Mouse (Mus musculus) urinary bladder, postnatal 36 days (tissue): ENCODE results near the gene Galnt14.

Source experiments
- DNase-seq, 2 experiments: peaks; one replicate each; pipeline ENCODE4 v3.0.0; 2022; ENCODE audit warnings: low spot score in 2 of 2, mixed read lengths in 1 of 2

Gene Galnt14

GRCm38 (mm10) chr17:73572440-73572839 is 137.8 kb downstream of the Galnt14 start:
- peak; percentile 15 to 30 for DNase-seq

- no peak for DNase-seq
Observed at GRCm38 (mm10) chr17:73571961-73572360, 138.3 kb downstream of the Galnt14 start.

GRCm38 (mm10) chr17:73568204-73568603 is 142.0 kb downstream of the Galnt14 start:
- DNase-seq: no peak

- DNase-seq: no peak
Observed at GRCm38 (mm10) chr17:73561149-73561548, 149.1 kb downstream of the Galnt14 start.

GRCm38 (mm10) chr17:73560208-73560784 is 150.0 kb downstream of the Galnt14 start:
- DNase-seq: no peak

- no peak for DNase-seq
Observed at GRCm38 (mm10) chr17:73559498-73559897, 150.8 kb downstream of the Galnt14 start.

GRCm38 (mm10) chr17:73557101-73557500 is 153.2 kb downstream of the Galnt14 start:
- no peak for DNase-seq

GRCm38 (mm10) chr17:73556436-73556835 is 153.8 kb downstream of the Galnt14 start:
- DNase-seq: no peak

GRCm38 (mm10) chr17:73554668-73555067 is 155.6 kb downstream of the Galnt14 start:
- DNase-seq: no peak

- no peak for DNase-seq
Observed at GRCm38 (mm10) chr17:73548783-73549566, 161.3 kb downstream of the Galnt14 start.

- no peak for DNase-seq
Observed at GRCm38 (mm10) chr17:73548119-73548518, 162.1 kb downstream of the Galnt14 start.

- no peak for DNase-seq
Observed at GRCm38 (mm10) chr17:73547483-73547882, 162.8 kb downstream of the Galnt14 start.

- no peak for DNase-seq
Observed at GRCm38 (mm10) chr17:73541911-73542310, 168.3 kb downstream of the Galnt14 start.

GRCm38 (mm10) chr17:73541233-73541570 is 169.1 kb downstream of the Galnt14 start:
- DNase-seq: no peak

GRCm38 (mm10) chr17:73540409-73541232 is 169.6 kb downstream of the Galnt14 start:
- no peak for DNase-seq

- no peak for DNase-seq
Observed at GRCm38 (mm10) chr17:73531896-73532295, 178.4 kb downstream of the Galnt14 start.

GRCm38 (mm10) chr17:73522169-73522568 is 188.1 kb downstream of the Galnt14 start:
- DNase-seq: no peak

GRCm38 (mm10) chr17:73519350-73519749 is 190.9 kb downstream of the Galnt14 start:
- no peak for DNase-seq

- DNase-seq: no peak
Observed at GRCm38 (mm10) chr17:73518359-73518758, 191.9 kb downstream of the Galnt14 start.

- no peak for DNase-seq
Observed at GRCm38 (mm10) chr17:73515506-73515905, 194.7 kb downstream of the Galnt14 start.

- DNase-seq: no peak
Observed at GRCm38 (mm10) chr17:73514862-73515261, 195.4 kb downstream of the Galnt14 start.

- no peak for DNase-seq
Observed at GRCm38 (mm10) chr17:73514258-73514657, 196.0 kb downstream of the Galnt14 start.

- no peak for DNase-seq
Observed at GRCm38 (mm10) chr17:73512844-73513243, 197.4 kb downstream of the Galnt14 start.
